Mouse (Mus musculus) limb, embryonic 12.5 days (tissue): ENCODE data around the gene Vill. TPM values are rescaled to one million over a fixed set of nuclear protein-coding genes. Genes with fewer than 3 reads are reported as not detected.
A peak's percentile ranks its signal among the peaks of the same experiment; 100 is the strongest.

Experiments used
- ATAC-seq: fragments of 200-750 bp; cut with Nextera tagmentation; 2 replicates; pipeline ENCODE4 v1.8.0; 2017; ENCODE audit warnings: low read depth, moderate TSS enrichment; ENCODE audit not compliant: insufficient number of reproducible peaks, insufficient read depth, low FRiP score, low TSS enrichment
- H3K27ac ChIP-seq: fragments of 300-500 bp; sonication (generic); 2 replicates; pipeline ENCODE4 v1.5.1; 2016; ENCODE audit warnings: mild to moderate bottlenecking, moderate library complexity
- H3K27me3 ChIP-seq: fragments of 300-500 bp; sonication (generic); 2 replicates; pipeline ENCODE4 v1.6.1; 2016; ENCODE audit warnings: mild to moderate bottlenecking, moderate library complexity
- H3K36me3 ChIP-seq: fragments of 300-500 bp; sonication (generic); 2 replicates; pipeline ENCODE4 v1.6.1; 2016; ENCODE audit warnings: mild to moderate bottlenecking, moderate library complexity
- H3K4me1 ChIP-seq: fragments of 300-500 bp; sonication (generic); replicated peaks from 2 replicates; pipeline ENCODE4 v1.6.1; 2016
- H3K4me2 ChIP-seq: fragments of 300-500 bp; sonication (generic); 2 replicates; pipeline ENCODE4 v1.6.1; 2016; ENCODE audit warnings: mild to moderate bottlenecking, moderate library complexity
- H3K4me3 ChIP-seq: fragments of 300-500 bp; sonication (generic); replicated peaks from 2 replicates; pipeline ENCODE4 v1.5.1; 2016; ENCODE audit warnings: mild to moderate bottlenecking
- H3K9ac ChIP-seq: fragments of 300-500 bp; sonication (generic); replicated peaks from 2 replicates; pipeline ENCODE4 v1.6.1; 2016; ENCODE audit warnings: mild to moderate bottlenecking, moderate library complexity
- H3K9me3 ChIP-seq: fragments of 300-500 bp; sonication (generic); 2 replicates; pipeline ENCODE4 v1.6.1; 2016; ENCODE audit warnings: mild to moderate bottlenecking, moderate library complexity
- WGBS: fragments of 180-500 bp; shearing (Covaris S2); methylation state at CpG from one replicate; pipeline ENCODE4 v1.1.7; 2016; 5-methylcytosine and 5-hydroxymethylcytosine counted together
- polyA plus RNA-seq: library from polyadenylated mRNA; unstranded; fragments of >200 nt; fragmentation: Nextera tagmentation; extraction: Ambion mirVana; gene quantifications from 2 replicates; pipeline ENCODE4 v1.2.1, GENCODE M21; 2016

Gene Vill
- polyA plus RNA-seq: 42.1 and 42.4 TPM in 2 replicates

DNA sequence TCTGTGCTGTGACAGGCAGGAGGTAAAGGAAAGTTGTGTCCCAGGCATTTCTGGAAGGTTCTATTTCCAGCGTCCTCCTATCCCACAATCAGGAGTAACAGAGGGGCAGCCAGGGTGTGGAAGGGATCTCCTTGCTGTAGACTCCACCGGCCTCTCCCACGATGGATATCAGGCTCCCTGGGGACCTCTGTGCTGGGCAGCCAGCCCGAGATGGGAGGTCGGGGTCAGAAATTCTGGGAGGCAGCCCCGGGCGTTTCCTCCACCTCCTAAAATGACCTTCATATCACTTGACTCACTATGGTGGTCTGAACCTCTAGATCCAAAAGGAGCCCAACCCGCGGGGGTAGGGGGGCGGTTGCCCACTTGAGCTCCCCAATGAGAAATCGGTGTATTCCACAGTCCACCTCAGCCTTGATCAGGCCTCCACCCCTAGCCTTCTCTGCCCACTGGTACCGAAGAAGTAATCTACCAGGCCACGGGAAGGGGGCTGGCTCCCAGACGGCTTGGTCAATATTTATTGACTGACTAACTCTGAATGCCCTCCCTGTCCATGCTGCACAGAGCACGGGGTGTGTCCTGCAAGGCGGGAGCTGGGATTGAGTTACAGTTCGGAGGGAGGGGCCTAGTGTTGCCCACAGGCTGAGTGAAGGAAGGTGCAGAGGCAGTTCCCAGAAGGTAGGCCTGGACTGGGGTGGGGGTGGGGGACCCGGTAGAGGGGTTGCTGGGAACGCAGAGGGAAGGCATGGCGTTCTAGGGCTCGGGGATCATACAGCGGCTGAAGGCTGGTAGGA, at the start of gene Vill:
Vill (plus strand) TSS at position 625 of the 791 bp plus-strand sequence.
- Histone ChIP-seq H3K4me2 (peak within 1 kb of the TSS; percentile 73), H3K4me3 (peak within 1 kb of the TSS; percentile 53), H3K9ac (peak within 1 kb of the TSS; percentile 71), H3K9me3 (no peaks in the 10 kb centered on the region), H3K4me1 (peaks cover 31% of the 10 kb centered on the region), H3K36me3 (no peaks in the 10 kb centered on the region), H3K27ac (peak within 1 kb of the TSS; percentile 78), H3K27me3 (peaks cover 4% of the 10 kb centered on the region; the same call in 1 of the 2 replicates)
- peak; percentile 95 for ATAC-seq
- 17% methylated on average over 22 of the region's 22 CpGs for WGBS

GRCm38 (mm10) chr9:119003990-119004702, 48.4 kb upstream of the Vill start:
- no peak overlapping the region for H3K9ac ChIP-seq
- H3K27ac ChIP-seq: 0 out of 2 replicates have a peak overlapping the region, but pooled peaks have one; percentile 23
- H3K36me3 ChIP-seq: no peaks in the 10 kb centered on the region
- H3K9me3 ChIP-seq: no peaks in the 10 kb centered on the region
- H3K27me3 ChIP-seq: no peaks in the 10 kb centered on the region
- no peak overlapping the region for H3K4me2 ChIP-seq
- WGBS: 83% methylated on average over 23 of the region's 23 CpGs
- no peak for ATAC-seq
- H3K4me3 ChIP-seq: no peak overlapping the region
- H3K4me1 ChIP-seq: peaks cover 55% of the 10 kb centered on the region

- no peak for ATAC-seq
- 0 out of 2 replicates have a peak overlapping the region, but pooled peaks have one; percentile 50 for H3K27ac ChIP-seq
- H3K4me2 ChIP-seq: no peak overlapping the region
- peaks cover 56% of the 10 kb centered on the region for H3K4me1 ChIP-seq
- H3K9me3 ChIP-seq: no peaks in the 10 kb centered on the region
- WGBS: 87% methylated on average over 16 of the region's 16 CpGs
- H3K27me3 ChIP-seq: no peaks in the 10 kb centered on the region
- no peak overlapping the region for H3K4me3 ChIP-seq
- H3K9ac ChIP-seq: no peak overlapping the region
- H3K36me3 ChIP-seq: no peaks in the 10 kb centered on the region
These were observed 47.9 kb upstream of the Vill start for GRCm38 (mm10) chr9:119004703-119005076.

- WGBS: 61% methylated on average over 15 of the region's 15 CpGs
- no peak overlapping the region for H3K4me3 ChIP-seq
- no peaks in the 10 kb centered on the region for H3K36me3 ChIP-seq
- H3K4me1 ChIP-seq: peaks cover 64% of the 10 kb centered on the region
- H3K27me3 ChIP-seq: no peaks in the 10 kb centered on the region
- ATAC-seq: no peak
- H3K9ac ChIP-seq: no peak overlapping the region
- H3K9me3 ChIP-seq: no peaks in the 10 kb centered on the region
- H3K27ac ChIP-seq: 0 out of 2 replicates have a peak overlapping the region, but pooled peaks have one; percentile 50
- H3K4me2 ChIP-seq: no peak overlapping the region
These were observed 47.1 kb upstream of the Vill start for GRCm38 (mm10) chr9:119005303-119006029.

GRCm38 (mm10) chr9:119007266-119007665, 45.3 kb upstream of the Vill start:
- Histone ChIP-seq H3K9ac (no peak overlapping the region), H3K4me2 (no peak overlapping the region), H3K4me3 (no peak overlapping the region), H3K27me3 (no peaks in the 10 kb centered on the region), H3K27ac (peak overlapping the region; percentile 50; the same call in 1 of the 2 replicates), H3K4me1 (peaks cover 60% of the 10 kb centered on the region), H3K36me3 (peaks cover 14% of the 10 kb centered on the region), H3K9me3 (no peaks in the 10 kb centered on the region)
- WGBS: 86% methylated on average over 10 of the region's 10 CpGs
- ATAC-seq: no peak

DNA sequence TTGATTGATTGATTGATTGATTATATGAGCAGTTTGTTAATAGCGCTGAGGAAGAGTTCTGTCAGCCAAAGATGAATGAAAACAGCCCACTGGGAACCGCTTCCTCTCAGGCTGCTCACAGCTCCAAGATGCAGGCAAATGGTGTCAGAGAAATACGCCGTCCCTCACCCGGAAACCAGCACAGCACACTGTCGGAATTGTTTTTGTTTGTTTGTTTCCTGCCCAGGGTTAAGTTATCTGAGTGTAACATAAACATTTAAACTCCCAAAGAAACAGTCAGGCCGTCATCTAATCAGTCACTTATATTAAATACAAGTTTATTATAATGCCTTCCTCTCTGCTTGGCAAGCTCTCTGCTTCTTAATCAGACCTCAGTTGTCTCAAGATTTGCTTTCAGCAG, 43.7 kb upstream of the Vill start:
- H3K9ac ChIP-seq: no peak overlapping the region
- ATAC-seq: no peak
- no peaks in the 10 kb centered on the region for H3K27me3 ChIP-seq
- no peaks in the 10 kb centered on the region for H3K9me3 ChIP-seq
- H3K36me3 ChIP-seq: peaks cover 29% of the 10 kb centered on the region
- no peak overlapping the region for H3K4me2 ChIP-seq
- WGBS: 67% methylated on average over 7 of the region's 7 CpGs
- H3K4me3 ChIP-seq: no peak overlapping the region
- peaks cover 45% of the 10 kb centered on the region for H3K4me1 ChIP-seq
- no peak overlapping the region for H3K27ac ChIP-seq

GRCm38 (mm10) chr9:119010156-119010710, 42.3 kb upstream of the Vill start:
- peaks cover 41% of the 10 kb centered on the region for H3K36me3 ChIP-seq
- no peaks in the 10 kb centered on the region for H3K9me3 ChIP-seq
- peak overlapping the region; percentile 70 for H3K27ac ChIP-seq
- no peak overlapping the region for H3K4me3 ChIP-seq
- no peak for ATAC-seq
- H3K27me3 ChIP-seq: no peaks in the 10 kb centered on the region
- H3K4me1 ChIP-seq: peaks cover 31% of the 10 kb centered on the region
- 66% methylated on average over 13 of the region's 13 CpGs for WGBS
- H3K4me2 ChIP-seq: no peak overlapping the region
- no peak overlapping the region for H3K9ac ChIP-seq

GRCm38 (mm10) chr9:119016785-119017507, 35.6 kb upstream of the Vill start:
- WGBS: 81% methylated on average over 7 of the region's 7 CpGs
- H3K4me2 ChIP-seq: no peak overlapping the region
- no peak overlapping the region for H3K27ac ChIP-seq
- H3K36me3 ChIP-seq: peaks cover 70% of the 10 kb centered on the region
- ATAC-seq: no peak
- H3K27me3 ChIP-seq: no peaks in the 10 kb centered on the region
- H3K4me1 ChIP-seq: peaks cover 13% of the 10 kb centered on the region
- H3K9ac ChIP-seq: no peak overlapping the region
- H3K4me3 ChIP-seq: no peak overlapping the region
- no peaks in the 10 kb centered on the region for H3K9me3 ChIP-seq

DNA sequence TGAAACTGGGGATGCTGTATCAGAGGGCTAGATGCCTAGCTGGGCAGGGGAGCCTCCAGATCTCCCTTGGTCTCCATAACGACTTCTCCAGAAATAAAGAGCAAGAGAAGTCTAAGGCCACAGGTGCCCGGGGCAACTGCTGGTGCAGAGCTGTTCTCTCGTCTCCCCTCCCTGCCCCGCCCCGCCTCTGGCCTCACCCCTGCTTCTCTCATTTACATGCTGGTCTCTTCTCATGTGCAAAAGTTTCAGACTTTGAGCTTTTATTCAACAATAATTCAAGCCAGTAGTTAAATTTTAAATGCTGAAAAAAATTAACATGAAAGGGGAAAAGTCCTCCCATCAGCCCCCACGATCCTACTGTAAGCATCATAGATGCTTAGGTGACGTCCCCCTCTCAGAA, 30.8 kb upstream of the Vill start:
- H3K4me3 ChIP-seq: no peak overlapping the region
- no peaks in the 10 kb centered on the region for H3K9me3 ChIP-seq
- no peak overlapping the region for H3K4me2 ChIP-seq
- no peaks in the 10 kb centered on the region for H3K27me3 ChIP-seq
- peaks cover 30% of the 10 kb centered on the region for H3K36me3 ChIP-seq
- H3K4me1 ChIP-seq: peaks cover 36% of the 10 kb centered on the region
- 68% methylated on average over 7 of the region's 7 CpGs for WGBS
- no peak overlapping the region for H3K27ac ChIP-seq
- no peak for ATAC-seq
- H3K9ac ChIP-seq: no peak overlapping the region

DNA sequence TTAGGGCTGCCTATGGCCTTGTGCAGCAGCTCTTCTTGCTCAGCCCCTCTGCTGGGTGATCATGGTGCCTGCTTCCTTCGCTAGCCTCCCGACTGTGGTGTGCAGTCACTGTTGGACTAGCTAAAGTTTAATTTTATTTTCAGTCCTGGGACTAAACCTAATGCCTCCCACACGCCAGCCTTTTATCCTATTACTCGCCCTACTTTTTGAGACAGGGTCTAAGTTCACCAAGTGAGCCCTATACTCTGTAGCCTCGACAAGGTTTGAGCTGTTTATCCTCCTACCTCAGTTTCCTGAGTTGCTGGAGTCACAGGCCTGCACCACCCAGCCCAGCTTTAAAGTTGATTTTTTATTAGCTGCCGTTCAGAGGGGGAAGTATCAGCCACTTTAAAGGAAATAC, 27.3 kb upstream of the Vill start:
- no peak overlapping the region for H3K4me2 ChIP-seq
- peaks cover 31% of the 10 kb centered on the region for H3K36me3 ChIP-seq
- no peak overlapping the region for H3K4me3 ChIP-seq
- peaks cover 35% of the 10 kb centered on the region for H3K4me1 ChIP-seq
- H3K9ac ChIP-seq: no peak overlapping the region
- peak overlapping the region; percentile 66; the same call in 1 of the 2 replicates for H3K27ac ChIP-seq
- WGBS: 57% methylated on average over 6 of the region's 6 CpGs
- no peaks in the 10 kb centered on the region for H3K27me3 ChIP-seq
- H3K9me3 ChIP-seq: no peaks in the 10 kb centered on the region
- ATAC-seq: no peak
